Mouse (Mus musculus) neural tube, embryonic 13.5 days (tissue): ENCODE measurements around the gene Olfr410. TPM values are rescaled to one million over a fixed set of nuclear protein-coding genes. Genes with fewer than 3 reads are reported as not detected.

Experiments used
- ATAC-seq: fragments of 200-750 bp; cut with Nextera tagmentation; 2 replicates; pipeline ENCODE4 v1.8.0; 2017; ENCODE audit warnings: low read depth, mild to moderate bottlenecking, moderate TSS enrichment, moderate library complexity
- H3K27ac ChIP-seq: fragments of 300-500 bp; sonication (generic); replicated peaks from 2 replicates; pipeline ENCODE4 v1.5.1; 2015; ENCODE audit warnings: moderate library complexity, mild to moderate bottlenecking, inconsistent platforms
- H3K27me3 ChIP-seq: fragments of 300-500 bp; sonication (generic); 2 replicates; pipeline ENCODE4 v1.6.1; 2015; ENCODE audit warnings: mild to moderate bottlenecking, inconsistent platforms
- H3K36me3 ChIP-seq: fragments of 300-500 bp; sonication (generic); 2 replicates; pipeline ENCODE4 v1.6.1; 2015; ENCODE audit warnings: mild to moderate bottlenecking, inconsistent platforms
- H3K4me1 ChIP-seq: fragments of 300-500 bp; sonication (generic); replicated peaks from 2 replicates; pipeline ENCODE4 v1.6.1; 2015; ENCODE audit warnings: inconsistent platforms
- H3K4me2 ChIP-seq: fragments of 300-500 bp; sonication (generic); 2 replicates; pipeline ENCODE4 v1.6.1; 2015; ENCODE audit warnings: inconsistent platforms, mild to moderate bottlenecking, moderate library complexity
- H3K4me3 ChIP-seq: fragments of 300-500 bp; sonication (generic); 2 replicates; pipeline ENCODE4 v1.5.1; 2015; ENCODE audit warnings: mild to moderate bottlenecking, inconsistent platforms
- H3K9ac ChIP-seq: fragments of 300-500 bp; sonication (generic); 2 replicates; pipeline ENCODE4 v1.6.1; 2015; ENCODE audit warnings: moderate library complexity, mild to moderate bottlenecking, inconsistent platforms
- H3K9me3 ChIP-seq: fragments of 300-500 bp; sonication (generic); 2 replicates; pipeline ENCODE4 v1.6.1; 2016; ENCODE audit warnings: inconsistent platforms
- WGBS: fragments of 180-500 bp; shearing (Covaris S2); methylation state at CpG from one replicate; pipeline ENCODE4 v1.1.7; 2015; 5-methylcytosine and 5-hydroxymethylcytosine counted together
- polyA plus RNA-seq: library from polyadenylated mRNA; unstranded; fragments of >200 nt; fragmentation: Nextera tagmentation; extraction: Ambion mirVana; gene quantifications from 2 replicates; pipeline ENCODE4 v1.2.1, GENCODE M21; 2015

Gene Olfr410
- not detected in 2 replicates for polyA plus RNA-seq

DNA sequence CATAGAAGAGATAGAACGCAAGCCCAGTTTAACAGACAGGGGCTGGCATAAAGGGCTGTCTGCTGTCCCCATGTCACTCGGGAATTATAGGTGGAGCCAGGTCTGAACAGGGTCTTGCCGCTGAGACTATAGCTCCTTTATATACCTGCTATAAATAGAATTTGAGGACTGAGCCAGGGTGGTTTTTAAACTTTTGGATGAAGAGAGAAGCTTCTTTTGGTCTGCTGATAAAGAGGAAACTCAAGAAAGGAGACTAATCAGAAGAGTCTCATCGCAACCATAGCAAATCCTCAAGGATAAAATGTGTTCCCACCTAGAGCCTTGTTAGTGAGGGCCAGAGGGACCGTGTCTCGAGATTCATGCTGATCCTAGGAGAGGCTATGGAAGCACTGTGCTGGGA is at the start of gene Olfr410:
TSS of gene Olfr410 (minus strand) at position 101 of the 400 bp plus-strand sequence.
- no peak within 1 kb of the TSS for H3K4me2 ChIP-seq
- no peaks in the 10 kb centered on the region for H3K4me1 ChIP-seq
- no peak within 1 kb of the TSS for H3K9ac ChIP-seq
- no peaks in the 10 kb centered on the region for H3K36me3 ChIP-seq
- 80% methylated on average over 6 of the region's 6 CpGs for WGBS
- no peak within 1 kb of the TSS for H3K27ac ChIP-seq
- H3K27me3 ChIP-seq, result no peaks in the 10 kb centered on the region
- H3K9me3 ChIP-seq, result 0 out of 2 replicates have a peak, but pooled peaks cover 2% of the 10 kb centered on the region
- no peak for ATAC-seq
- no peak within 1 kb of the TSS for H3K4me3 ChIP-seq

DNA sequence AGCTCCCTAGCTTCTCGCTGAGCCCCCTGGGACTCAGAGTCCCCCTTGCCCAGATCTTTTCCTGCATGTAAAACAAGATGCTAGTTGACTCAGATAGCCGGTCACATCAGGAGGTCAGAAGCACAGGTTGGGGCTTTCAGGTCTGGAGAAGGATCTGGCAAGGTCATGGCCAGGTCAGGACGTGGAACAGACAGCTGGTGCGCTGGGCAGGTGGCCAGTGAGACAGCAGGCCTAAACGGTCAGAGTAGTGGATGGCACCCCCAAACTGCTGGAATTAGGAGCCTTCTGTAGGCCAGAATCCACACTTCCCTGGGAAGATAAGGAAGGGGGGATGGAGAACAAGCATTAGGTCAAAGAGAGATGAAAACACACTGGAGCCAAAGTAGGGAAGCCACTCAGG is 49.4 kb upstream of the Olfr410 start:
- Histone ChIP-seq H3K27me3 (no peaks in the 10 kb centered on the region), H3K27ac (no peak overlapping the region), H3K9ac (no peak overlapping the region), H3K4me3 (no peak overlapping the region), H3K4me2 (no peak overlapping the region), H3K9me3 (no peaks in the 10 kb centered on the region), H3K36me3 (peaks cover 30% of the 10 kb centered on the region), H3K4me1 (no peaks in the 10 kb centered on the region)
- no peak for ATAC-seq
- WGBS, result 82% methylated on average over 5 of the region's 5 CpGs

DNA sequence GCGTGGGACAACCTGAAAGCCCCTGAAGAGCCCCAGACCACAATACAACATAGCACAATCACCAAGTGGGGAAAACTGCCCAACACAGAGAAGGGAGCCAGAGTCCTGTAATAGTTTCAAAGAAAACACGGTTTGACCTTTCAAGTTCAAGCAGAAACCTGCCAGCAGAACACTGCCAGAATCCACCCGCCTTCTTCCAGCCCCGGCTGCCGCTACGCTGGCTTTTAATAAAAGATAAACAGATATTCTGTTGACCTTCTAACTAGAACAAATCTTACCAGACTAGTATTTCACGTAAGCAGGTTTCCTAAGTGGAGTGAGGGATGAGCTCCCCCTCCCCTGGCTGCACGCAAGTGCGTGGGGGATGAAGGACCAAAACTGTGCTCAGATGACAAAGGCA is 47.8 kb upstream of the Olfr410 start:
- Histone ChIP-seq H3K27me3 (no peaks in the 10 kb centered on the region), H3K36me3 (peaks cover 24% of the 10 kb centered on the region), H3K4me2 (no peak overlapping the region), H3K4me1 (no peaks in the 10 kb centered on the region), H3K9me3 (no peaks in the 10 kb centered on the region), H3K4me3 (no peak overlapping the region), H3K9ac (no peak overlapping the region), H3K27ac (no peak overlapping the region)
- WGBS, result 87% methylated on average over 9 of the region's 9 CpGs
- ATAC-seq, result no peak

DNA sequence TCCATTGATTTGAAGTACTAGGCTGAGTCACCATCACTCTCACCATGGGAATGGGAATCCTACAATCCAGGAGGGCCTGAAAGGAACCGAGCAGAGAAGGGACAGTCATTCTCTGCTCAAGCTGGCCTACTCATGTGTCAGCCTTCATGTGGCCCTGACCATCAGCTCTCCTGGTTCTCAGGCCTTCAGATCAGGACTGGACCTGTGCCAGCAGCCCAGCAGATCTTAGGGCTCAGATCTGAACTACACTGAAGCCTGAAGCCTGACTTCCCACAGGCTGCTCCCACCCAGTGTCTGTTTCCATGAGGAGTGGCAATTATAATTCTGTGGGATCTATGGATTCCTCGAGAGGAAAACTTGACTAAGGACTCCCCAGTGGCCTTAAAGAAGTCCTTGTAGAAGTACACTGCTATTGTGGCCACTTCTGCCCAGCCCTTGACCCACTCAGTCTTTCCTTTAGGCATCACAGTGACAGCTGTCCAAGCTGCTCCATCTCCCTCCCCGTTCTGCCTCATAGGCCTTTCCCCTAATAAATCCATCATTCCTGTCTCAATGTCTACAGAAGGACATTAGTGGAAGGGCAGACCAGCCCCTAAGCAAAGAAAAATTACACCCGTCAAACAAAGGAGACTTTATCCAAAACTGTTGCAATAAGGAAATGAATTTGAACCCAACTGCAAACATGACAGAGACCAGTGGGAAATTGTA is 41.5 kb upstream of the Olfr410 start:
- peaks cover 7% of the 10 kb centered on the region for H3K4me1 ChIP-seq
- no peak for ATAC-seq
- 61% methylated on average over 4 of the region's 4 CpGs for WGBS

DNA sequence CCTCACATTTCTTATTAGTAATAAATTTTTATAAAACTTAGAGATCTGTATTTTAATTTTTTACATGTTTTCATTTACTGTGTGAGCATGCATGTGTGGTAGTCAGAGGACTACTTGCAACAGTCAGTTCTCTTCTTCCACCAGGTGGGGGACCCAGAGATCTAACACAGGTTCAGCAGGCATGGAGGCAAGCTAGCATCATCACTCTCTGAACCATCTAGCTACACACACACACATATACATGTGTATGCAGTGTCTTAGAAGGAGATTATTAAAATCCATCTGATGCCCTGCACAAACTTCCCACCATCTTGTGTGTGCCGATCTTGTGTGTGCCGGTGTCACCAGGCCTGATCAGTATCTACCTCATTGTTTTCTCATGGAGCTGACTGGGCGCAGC is 39.0 kb upstream of the Olfr410 start:
- no peak overlapping the region for H3K27ac ChIP-seq
- 0 out of 2 replicates have a peak, but pooled peaks cover 3% of the 10 kb centered on the region for H3K27me3 ChIP-seq
- no peak overlapping the region for H3K4me2 ChIP-seq
- peak; percentile 82 for ATAC-seq
- H3K36me3 ChIP-seq, result no peaks in the 10 kb centered on the region
- no peak overlapping the region; the same call in 1 of the 2 replicates for H3K9ac ChIP-seq
- no peak overlapping the region for H3K4me3 ChIP-seq
- WGBS, result 84% methylated on average over 3 of the region's 3 CpGs
- H3K9me3 ChIP-seq, result no peaks in the 10 kb centered on the region
- H3K4me1 ChIP-seq, result peaks cover 7% of the 10 kb centered on the region

More for the DNA sequence above, 41.5 kb upstream of the Olfr410 start:
- Histone ChIP-seq H3K27me3 (0 out of 2 replicates have a peak, but pooled peaks cover 3% of the 10 kb centered on the region), H3K9me3 (no peaks in the 10 kb centered on the region), H3K4me3 (no peak overlapping the region), H3K36me3 (0 out of 2 replicates have a peak, but pooled peaks cover 2% of the 10 kb centered on the region), H3K9ac (no peak overlapping the region), H3K4me2 (no peak overlapping the region), H3K27ac (no peak overlapping the region)

DNA sequence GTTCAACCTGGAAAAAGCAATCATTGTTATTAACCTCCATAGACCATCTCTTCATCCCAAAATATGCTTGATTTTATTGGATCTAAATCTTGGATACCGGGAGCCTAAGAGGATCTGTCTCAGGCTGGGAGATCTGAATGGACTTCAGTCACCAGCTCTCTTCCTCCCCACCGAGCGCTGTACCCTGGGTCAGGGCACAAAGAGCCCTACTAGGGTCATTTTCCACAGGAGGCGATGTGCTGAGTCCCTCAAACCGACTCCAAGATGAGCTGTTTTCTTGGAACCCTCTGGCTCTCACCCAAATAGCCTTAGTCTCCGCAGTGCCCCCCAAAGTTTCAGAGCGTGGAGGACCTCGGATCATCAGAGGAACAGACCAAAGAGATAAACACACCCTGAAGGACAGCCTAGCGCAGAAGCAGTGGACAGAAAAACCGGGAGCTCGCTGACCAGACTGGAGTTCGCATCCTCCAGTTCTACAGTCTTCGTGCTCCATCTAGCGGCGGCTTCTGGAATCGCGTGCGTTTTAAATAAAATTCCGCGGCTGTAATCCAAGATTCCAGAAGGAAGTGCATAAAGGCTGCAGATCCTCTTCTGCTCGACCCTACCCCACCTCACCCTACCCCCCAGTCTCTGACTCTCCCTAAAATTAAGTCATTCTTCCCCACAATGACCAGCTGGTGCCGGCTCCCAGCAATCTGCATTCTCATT is 33.7 kb upstream of the Olfr410 start:
- ATAC-seq, result peak; percentile 80

DNA sequence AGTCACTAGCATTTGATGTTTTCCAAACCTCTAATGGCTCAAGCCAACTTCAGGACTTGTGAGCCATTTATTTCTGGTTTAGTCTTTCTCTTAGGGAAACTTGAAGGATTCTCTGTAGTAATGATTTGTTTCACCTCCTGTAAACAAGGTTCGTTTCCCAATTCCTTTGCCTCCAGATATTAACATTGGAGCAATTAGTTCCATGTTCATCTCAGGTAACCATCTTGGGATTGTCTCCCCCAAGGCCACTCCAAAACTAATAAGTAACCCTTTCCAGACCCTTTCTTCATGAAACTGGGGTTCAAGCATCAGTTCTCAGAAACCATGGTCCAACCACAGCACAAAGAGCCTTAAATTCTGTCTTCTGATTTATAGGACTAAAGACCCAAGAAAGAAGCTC is 23.9 kb upstream of the Olfr410 start, which contains the start of gene Olfr412:
TSS of gene Olfr412 (plus strand) at position 301 of the 400 bp plus-strand sequence.
- Histone ChIP-seq H3K27ac (no peak within 1 kb of the TSS), H3K27me3 (no peaks in the 10 kb centered on the region), H3K36me3 (no peaks in the 10 kb centered on the region), H3K4me1 (no peaks in the 10 kb centered on the region), H3K9me3 (peaks cover 3% of the 10 kb centered on the region; the same call in 1 of the 2 replicates), H3K4me3 (no peak within 1 kb of the TSS), H3K4me2 (no peak within 1 kb of the TSS), H3K9ac (no peak within 1 kb of the TSS)
- no peak for ATAC-seq
- WGBS, result 75% methylated on average over 1 of the region's 1 CpGs

More for the DNA sequence above, 33.7 kb upstream of the Olfr410 start:
- WGBS, result 14% methylated on average over 22 of the region's 22 CpGs
- no peak overlapping the region for H3K27ac ChIP-seq
- H3K36me3 ChIP-seq, result no peaks in the 10 kb centered on the region
- H3K9ac ChIP-seq, result no peak overlapping the region
- H3K4me2 ChIP-seq, result no peak overlapping the region
- no peaks in the 10 kb centered on the region for H3K9me3 ChIP-seq
- H3K4me3 ChIP-seq, result no peak overlapping the region
- H3K4me1 ChIP-seq, result no peaks in the 10 kb centered on the region
- peaks cover 14% of the 10 kb centered on the region for H3K27me3 ChIP-seq

DNA sequence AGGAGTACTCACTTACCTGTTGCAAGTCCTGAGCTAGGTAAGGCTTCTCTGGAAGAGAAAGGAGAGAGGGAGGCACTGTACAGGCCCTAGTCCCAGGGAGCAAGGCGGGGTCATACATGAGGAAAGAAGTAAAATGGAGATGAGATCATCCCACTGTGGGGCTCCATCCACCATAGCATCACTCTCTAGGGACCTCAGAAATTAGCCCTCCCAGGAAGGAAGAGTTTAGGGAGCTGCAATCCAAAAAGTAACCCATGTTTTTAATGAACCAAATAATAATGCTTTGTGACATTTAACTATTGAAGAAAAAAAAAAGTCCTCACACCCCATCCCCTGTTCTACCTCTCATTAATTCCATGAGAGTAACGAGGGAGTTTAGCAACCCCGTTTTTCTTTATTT is 14.7 kb upstream of the Olfr410 start, which contains the start of gene Olfr411:
TSS of gene Olfr411 (minus strand) at position 101 of the 400 bp plus-strand sequence.
- 89% methylated on average over 3 of the region's 3 CpGs for WGBS
- Histone ChIP-seq H3K4me2 (no peak within 1 kb of the TSS), H3K27ac (no peak within 1 kb of the TSS), H3K4me3 (no peak within 1 kb of the TSS), H3K4me1 (no peaks in the 10 kb centered on the region), H3K9me3 (no peaks in the 10 kb centered on the region), H3K9ac (no peak within 1 kb of the TSS), H3K27me3 (no peaks in the 10 kb centered on the region), H3K36me3 (no peaks in the 10 kb centered on the region)
- ATAC-seq, result no peak

DNA sequence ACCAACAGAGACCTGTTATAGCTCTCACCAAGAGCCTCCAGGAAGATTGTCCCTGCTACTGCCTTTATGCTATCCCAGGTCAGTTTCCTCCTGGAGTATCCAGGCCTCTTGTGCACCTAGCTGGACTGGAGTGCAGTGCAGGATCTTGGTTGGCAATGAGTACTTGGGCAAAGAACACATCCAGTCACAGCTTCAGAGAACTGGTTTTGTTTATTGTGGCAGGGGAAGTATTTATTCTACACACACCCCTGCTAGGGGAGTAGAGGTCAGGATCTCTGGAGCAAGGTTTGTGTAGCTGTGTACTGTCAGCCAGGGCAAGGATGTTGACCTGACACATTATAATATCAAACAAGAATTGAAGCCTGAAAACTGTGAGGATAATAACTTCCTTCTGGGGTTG is 9.1 kb downstream of the Olfr410 start:
- Histone ChIP-seq H3K9me3 (no peaks in the 10 kb centered on the region), H3K36me3 (no peaks in the 10 kb centered on the region), H3K4me2 (no peak overlapping the region), H3K4me1 (no peaks in the 10 kb centered on the region), H3K27ac (no peak overlapping the region), H3K4me3 (no peak overlapping the region), H3K9ac (no peak overlapping the region), H3K27me3 (no peaks in the 10 kb centered on the region)
- ATAC-seq, result no peak

DNA sequence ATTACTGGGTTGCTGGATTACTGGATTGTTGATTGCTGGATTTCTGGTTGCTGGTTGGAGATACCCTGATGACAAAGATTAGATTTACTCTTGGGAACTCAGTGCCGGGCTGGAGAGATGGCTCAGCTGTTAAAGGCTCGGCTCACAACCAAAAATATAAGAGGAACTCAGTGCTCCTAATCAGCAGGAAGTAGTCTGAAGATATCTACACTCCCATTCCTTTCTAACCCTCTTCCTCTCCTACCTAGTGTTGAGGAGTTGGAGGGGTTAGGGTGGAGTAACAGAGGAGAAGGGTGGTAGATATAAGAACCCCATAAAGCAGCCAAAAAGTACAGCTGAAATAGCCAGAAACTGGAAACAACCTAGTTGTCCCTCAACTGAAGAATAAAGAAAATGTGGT is 11.8 kb downstream of the Olfr410 start:
- Histone ChIP-seq H3K27ac (no peak overlapping the region), H3K36me3 (no peaks in the 10 kb centered on the region), H3K9ac (no peak overlapping the region), H3K9me3 (no peaks in the 10 kb centered on the region), H3K4me1 (no peaks in the 10 kb centered on the region), H3K4me3 (no peak overlapping the region), H3K27me3 (no peaks in the 10 kb centered on the region), H3K4me2 (no peak overlapping the region)
- 83% methylated on average over 2 of the region's 2 CpGs for WGBS
- ATAC-seq, result no peak

DNA sequence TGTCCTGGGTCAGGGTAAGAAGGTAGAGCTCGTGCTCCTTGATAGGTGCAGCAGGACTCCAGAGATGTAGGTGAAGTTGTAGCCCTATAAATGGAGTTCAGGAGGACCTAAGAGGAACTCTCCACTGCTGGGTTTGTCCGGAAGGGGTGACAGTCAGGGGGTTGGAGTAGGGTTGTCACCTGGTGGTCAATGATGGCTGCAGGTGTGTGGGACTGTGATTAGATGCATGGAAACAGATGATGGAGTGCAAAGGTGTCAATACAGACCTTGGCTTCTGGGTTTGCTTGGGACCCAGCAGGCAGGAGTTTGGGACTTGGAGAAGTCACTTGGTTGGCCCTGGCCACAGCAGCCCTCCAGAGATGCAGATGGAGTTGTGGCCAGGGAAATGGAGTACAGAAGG is 50.6 kb downstream of the Olfr410 start:
- Histone ChIP-seq H3K4me2 (no peak overlapping the region), H3K9me3 (0 out of 2 replicates have a peak, but pooled peaks cover 4% of the 10 kb centered on the region), H3K36me3 (no peaks in the 10 kb centered on the region), H3K4me1 (no peaks in the 10 kb centered on the region), H3K27me3 (no peaks in the 10 kb centered on the region), H3K4me3 (no peak overlapping the region), H3K9ac (no peak overlapping the region), H3K27ac (no peak overlapping the region)
- 80% methylated on average over 2 of the region's 2 CpGs for WGBS
- ATAC-seq, result no peak

DNA sequence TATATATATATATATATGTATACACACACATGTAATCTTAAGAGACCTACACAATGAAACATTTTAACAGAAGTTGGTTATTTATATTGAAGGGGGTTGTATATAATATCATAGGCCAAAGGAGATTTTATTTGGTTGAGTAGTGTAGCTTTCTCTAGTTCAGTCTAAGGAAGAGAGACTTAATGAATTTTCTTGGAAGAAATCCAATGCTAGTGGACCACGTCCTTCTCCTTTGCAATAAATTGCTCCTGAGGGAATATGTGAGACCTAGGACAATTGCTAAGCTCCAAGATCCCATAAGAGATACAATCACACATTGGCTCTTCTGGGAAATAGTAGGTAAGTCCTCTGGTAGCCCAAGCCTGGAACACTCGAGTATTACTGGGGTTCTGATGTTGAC is 54.4 kb downstream of the Olfr410 start, which contains the start of gene Olfr59:
TSS of gene Olfr59 (plus strand) at position 301 of the 400 bp plus-strand sequence.
- no peak within 1 kb of the TSS for H3K4me3 ChIP-seq
- peaks cover 9% of the 10 kb centered on the region for H3K9me3 ChIP-seq
- no peak within 1 kb of the TSS for H3K9ac ChIP-seq
- no peak within 1 kb of the TSS for H3K4me2 ChIP-seq
- ATAC-seq, result no peak
- H3K27me3 ChIP-seq, result no peaks in the 10 kb centered on the region
- H3K36me3 ChIP-seq, result no peaks in the 10 kb centered on the region
- no peaks in the 10 kb centered on the region for H3K4me1 ChIP-seq
- H3K27ac ChIP-seq, result no peak within 1 kb of the TSS
- 61% methylated on average over 2 of the region's 2 CpGs for WGBS
